Mouse (Mus musculus): ENCODE data around the gene Cog7. TPM values are rescaled to one million over a fixed set of nuclear protein-coding genes. Genes with fewer than 3 reads are reported as not detected.

The Cog7 gene
- total and polyA plus RNA-seq, 3 experiments = 9.0 to 32.7 (median 19.3) TPM

DNA sequence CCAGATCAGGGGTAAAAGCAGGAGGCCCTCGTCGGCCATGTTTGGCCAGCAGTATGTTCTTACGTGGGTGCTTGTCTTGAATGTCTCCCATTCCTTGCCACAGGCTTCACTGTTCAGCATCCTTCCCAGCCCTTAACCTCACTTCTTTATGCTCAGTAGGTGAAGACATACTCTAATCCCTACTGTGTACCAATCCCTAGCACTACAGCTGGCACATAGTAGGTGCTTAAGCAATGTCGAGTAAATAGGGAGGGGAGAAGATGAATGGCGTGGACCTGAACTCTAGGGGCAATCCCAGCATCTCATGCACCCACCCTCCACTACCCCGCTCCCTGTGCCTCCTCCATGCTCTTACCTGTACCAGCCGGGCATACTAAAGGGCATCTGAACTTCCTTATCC lies 57.1 kb downstream of the Cog7 start:
- Histone ChIP-seq H3K4me1 (ENCODE audit: insufficient read depth, low read depth, low read length) (no peaks in the 10 kb centered on the region), H3K27me3 (ENCODE audit: insufficient read depth, low read length) (no peaks in the 10 kb centered on the region), H3K4me3 (ENCODE audit: low read depth, low read length) (no peak overlapping the region), H3K36me3 (replicated peaks) (peaks cover 88% of the 10 kb centered on the region), H3K9me3 (replicated peaks) (no peaks in the 10 kb centered on the region)
- DNase-seq (ENCODE audit: low spot score) (no peak), ATAC-seq (ENCODE audit: extremely low read depth, insufficient number of reproducible peaks, low FRiP score, poor library complexity, severe bottlenecking) (no peak)
- TF ChIP-seq GATA2 (IDR thresholded peaks at IDR 0.05; ENCODE audit: borderline replicate concordance, low read depth, low read length) (no peak), CTCF (IDR thresholded peaks at IDR 0.05; ENCODE audit: low read depth, low read length) (no peak), GATA1 (IDR thresholded peaks at IDR 0.05; ENCODE audit: borderline replicate concordance, low read length) (no peak)

DNA sequence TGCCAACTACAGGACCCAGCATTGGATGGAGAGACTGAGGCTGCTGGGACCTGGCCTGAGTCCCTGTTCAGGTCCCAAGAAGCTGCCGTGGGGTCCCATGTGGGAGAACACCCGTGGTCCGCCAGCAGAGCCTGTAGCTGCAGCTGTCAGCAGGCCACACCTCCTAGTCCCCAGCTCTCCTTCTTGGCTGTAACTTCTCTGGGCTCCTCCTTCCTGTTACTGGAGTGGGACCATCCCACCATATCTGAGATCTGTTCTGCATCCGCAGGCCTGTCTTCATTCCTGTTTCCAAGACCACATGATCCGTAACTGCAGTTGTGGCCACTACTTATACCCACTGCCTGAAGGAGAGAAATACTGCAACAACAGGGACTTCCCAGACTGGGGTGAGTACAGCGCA lies 67.6 kb downstream of the Cog7 start:
- Histone ChIP-seq H3K4me1 (ENCODE audit: insufficient read depth, low read depth, low read length) (no peaks in the 10 kb centered on the region), H3K36me3 (replicated peaks) (peaks cover 2% of the 10 kb centered on the region), H3K27me3 (ENCODE audit: insufficient read depth, low read length) (peaks cover 12% of the 10 kb centered on the region), H3K9me3 (replicated peaks) (no peaks in the 10 kb centered on the region), H3K4me3 (ENCODE audit: low read depth, low read length) (no peak overlapping the region)
- DNase-seq (ENCODE audit: low spot score) (no peak), ATAC-seq (ENCODE audit: extremely low read depth, insufficient number of reproducible peaks, low FRiP score, poor library complexity, severe bottlenecking) (no peak)
- no peak for TF ChIP-seq GATA1 (IDR thresholded peaks at IDR 0.05; ENCODE audit: borderline replicate concordance, low read length)
- no peak for TF ChIP-seq TAL1 (conservative IDR thresholded peaks at IDR 0.05; ENCODE audit: low read depth, low read length)
- TF ChIP-seq CTCF (IDR thresholded peaks at IDR 0.05; ENCODE audit: low read depth, low read length) = no peak
- TF ChIP-seq POLR2AphosphoS5 (IDR thresholded peaks at IDR 0.05; ENCODE audit: insufficient replicate concordance, low read depth, low read length) = no peak
- TF ChIP-seq GATA2 (IDR thresholded peaks at IDR 0.05; ENCODE audit: borderline replicate concordance, low read depth, low read length) = no peak

DNA sequence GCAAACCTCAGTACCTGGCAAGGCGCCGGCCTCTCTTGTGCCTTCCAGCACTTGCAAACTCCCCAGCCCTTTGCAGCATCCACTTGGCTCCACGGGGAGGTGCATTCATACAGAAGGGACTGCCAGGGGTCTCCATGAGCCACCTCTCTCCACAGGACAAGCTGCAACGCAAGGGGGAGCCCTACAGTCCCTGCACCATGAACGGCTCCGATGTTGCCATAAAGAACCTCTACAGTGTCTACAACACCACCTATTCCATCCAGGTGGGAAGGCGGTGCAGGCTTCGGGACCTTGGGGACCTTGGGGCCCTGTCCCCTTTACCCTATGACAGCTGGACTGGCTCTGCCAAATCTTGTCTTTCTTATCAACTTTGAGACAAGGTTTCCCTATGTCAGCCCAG lies 69.3 kb downstream of the Cog7 start:
- H3K36me3 ChIP-seq (replicated peaks) = peaks cover under 1% of the 10 kb centered on the region
- no peaks in the 10 kb centered on the region for H3K4me1 ChIP-seq (ENCODE audit: insufficient read depth, low read depth, low read length)
- H3K4me3 ChIP-seq (ENCODE audit: low read depth, low read length) = no peak overlapping the region
- no peak for DNase-seq (ENCODE audit: low spot score)
- peaks cover 12% of the 10 kb centered on the region for H3K27me3 ChIP-seq (ENCODE audit: insufficient read depth, low read length)
- TF ChIP-seq GATA2 (IDR thresholded peaks at IDR 0.05; ENCODE audit: borderline replicate concordance, low read depth, low read length) = no peak
- no peak for TF ChIP-seq POLR2AphosphoS5 (IDR thresholded peaks at IDR 0.05; ENCODE audit: insufficient replicate concordance, low read depth, low read length)
- no peak for TF ChIP-seq CTCF (IDR thresholded peaks at IDR 0.05; ENCODE audit: low read depth, low read length)
- TF ChIP-seq TAL1 (conservative IDR thresholded peaks at IDR 0.05; ENCODE audit: low read depth, low read length) = no peak
- TF ChIP-seq GATA1 (IDR thresholded peaks at IDR 0.05; ENCODE audit: borderline replicate concordance, low read length) = no peak
- H3K9me3 ChIP-seq (replicated peaks) = no peaks in the 10 kb centered on the region
- ATAC-seq (ENCODE audit: extremely low read depth, insufficient number of reproducible peaks, low FRiP score, poor library complexity, severe bottlenecking) = no peak

DNA sequence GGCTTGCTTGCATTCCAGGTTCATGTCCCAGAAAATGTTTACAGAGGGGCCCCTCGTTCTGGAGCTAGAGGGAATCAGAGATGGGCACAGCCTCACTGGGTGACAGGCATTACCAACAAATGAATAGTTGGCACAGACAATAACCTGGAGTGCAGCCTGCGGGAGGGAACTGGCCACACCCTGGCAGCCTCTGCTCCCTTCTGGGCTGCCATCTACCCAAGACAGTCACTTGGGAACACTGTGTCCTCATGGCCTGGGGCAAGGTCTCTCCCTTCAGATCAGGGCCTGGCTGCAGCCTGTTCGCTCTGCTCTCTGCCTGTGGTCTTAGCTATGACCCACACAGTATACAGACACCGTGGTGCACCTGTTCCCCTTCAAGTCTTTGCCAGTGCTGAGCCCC lies 74.6 kb downstream of the Cog7 start:
- no peaks in the 10 kb centered on the region for H3K4me1 ChIP-seq (ENCODE audit: insufficient read depth, low read depth, low read length)
- DNase-seq (ENCODE audit: low spot score) (no peak), ATAC-seq (ENCODE audit: extremely low read depth, insufficient number of reproducible peaks, low FRiP score, poor library complexity, severe bottlenecking) (no peak)
- H3K4me3 ChIP-seq (ENCODE audit: low read depth, low read length) = no peak overlapping the region
- H3K27me3 ChIP-seq (ENCODE audit: insufficient read depth, low read length) = peaks cover 15% of the 10 kb centered on the region
- no peak for TF ChIP-seq CTCF (IDR thresholded peaks at IDR 0.05; ENCODE audit: low read depth, low read length)
- no peak for TF ChIP-seq TAL1 (conservative IDR thresholded peaks at IDR 0.05; ENCODE audit: low read depth, low read length)
- TF ChIP-seq POLR2AphosphoS5 (IDR thresholded peaks at IDR 0.05; ENCODE audit: insufficient replicate concordance, low read depth, low read length) = no peak
- no peak for TF ChIP-seq GATA1 (IDR thresholded peaks at IDR 0.05; ENCODE audit: borderline replicate concordance, low read length)
- TF ChIP-seq GATA2 (IDR thresholded peaks at IDR 0.05; ENCODE audit: borderline replicate concordance, low read depth, low read length) = no peak
- H3K9me3 ChIP-seq (replicated peaks) = no peaks in the 10 kb centered on the region
- H3K36me3 ChIP-seq (replicated peaks) = no peaks in the 10 kb centered on the region

DNA sequence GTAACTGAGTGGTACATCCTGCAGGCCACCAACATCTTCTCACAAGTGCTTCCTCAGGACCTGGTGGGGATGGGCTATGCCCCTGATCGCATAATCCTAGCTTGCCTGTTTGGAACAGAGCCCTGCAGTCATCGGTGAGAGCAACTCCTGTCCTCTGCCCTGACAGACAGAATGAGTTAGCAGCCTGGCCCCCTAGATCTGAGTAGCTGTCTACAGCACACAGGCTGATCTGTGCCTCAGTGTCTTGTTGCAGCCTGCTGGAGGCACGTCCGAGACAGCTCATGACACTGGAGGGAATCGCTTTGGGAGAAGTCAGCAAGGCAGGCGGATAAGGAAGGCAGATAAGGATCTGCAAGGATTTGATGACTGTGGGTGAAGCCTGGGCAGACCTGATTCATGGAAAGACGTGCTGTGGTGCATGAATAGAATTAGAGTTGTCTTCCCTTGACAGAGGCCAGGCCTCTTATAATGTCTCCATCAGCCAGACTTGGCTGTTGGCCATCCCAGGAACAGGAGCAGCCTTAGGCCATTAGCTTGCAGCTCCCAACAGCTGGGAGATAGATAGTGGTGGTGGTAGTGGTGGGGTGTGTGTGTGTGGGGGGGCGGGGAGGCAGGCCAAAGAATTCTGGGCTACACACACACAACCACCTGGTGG lies 78.6 kb downstream of the Cog7 start:
- H3K27me3 ChIP-seq (ENCODE audit: insufficient read depth, low read length) = peaks cover 26% of the 10 kb centered on the region
- no peak overlapping the region for H3K4me3 ChIP-seq (ENCODE audit: low read depth, low read length)
- no peak for ATAC-seq (ENCODE audit: extremely low read depth, insufficient number of reproducible peaks, low FRiP score, poor library complexity, severe bottlenecking)
- TF ChIP-seq TAL1 (conservative IDR thresholded peaks at IDR 0.05; ENCODE audit: low read depth, low read length) = no peak
- H3K9me3 ChIP-seq (replicated peaks) = no peaks in the 10 kb centered on the region
- no peaks in the 10 kb centered on the region for H3K4me1 ChIP-seq (ENCODE audit: insufficient read depth, low read depth, low read length)
- no peak for DNase-seq (ENCODE audit: low spot score)
- no peaks in the 10 kb centered on the region for H3K36me3 ChIP-seq (replicated peaks)

DNA sequence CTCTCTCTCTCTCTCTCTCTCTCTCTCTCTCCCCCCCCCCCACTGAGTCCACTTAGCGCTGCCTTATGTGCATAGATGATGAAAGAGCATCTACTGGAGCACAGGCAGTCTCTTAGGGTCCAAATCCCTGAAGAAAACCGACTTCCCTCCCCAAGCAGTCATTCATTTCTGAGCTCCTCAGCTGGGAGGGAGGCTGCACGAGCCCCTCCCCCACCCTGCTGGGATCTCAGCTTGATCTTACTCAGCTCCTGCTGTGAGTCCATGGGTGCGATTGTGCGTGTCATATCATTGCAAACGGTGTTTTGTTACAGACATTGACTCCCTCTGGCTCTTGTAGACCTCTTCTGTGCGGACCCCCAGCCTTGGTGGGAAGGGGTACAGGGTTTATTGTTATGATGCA lies 81.6 kb downstream of the Cog7 start:
- no peak for ATAC-seq (ENCODE audit: extremely low read depth, insufficient number of reproducible peaks, low FRiP score, poor library complexity, severe bottlenecking)
- no peak for TF ChIP-seq TAL1 (conservative IDR thresholded peaks at IDR 0.05; ENCODE audit: low read depth, low read length)
- H3K27me3 ChIP-seq (ENCODE audit: insufficient read depth, low read length) = peaks cover 26% of the 10 kb centered on the region
- no peaks in the 10 kb centered on the region for H3K36me3 ChIP-seq (replicated peaks)
- H3K4me3 ChIP-seq (ENCODE audit: low read depth, low read length) = no peak overlapping the region
- no peak for DNase-seq (ENCODE audit: low spot score)
- no peaks in the 10 kb centered on the region for H3K9me3 ChIP-seq (replicated peaks)
- H3K4me1 ChIP-seq (ENCODE audit: insufficient read depth, low read depth, low read length) = no peaks in the 10 kb centered on the region

DNA sequence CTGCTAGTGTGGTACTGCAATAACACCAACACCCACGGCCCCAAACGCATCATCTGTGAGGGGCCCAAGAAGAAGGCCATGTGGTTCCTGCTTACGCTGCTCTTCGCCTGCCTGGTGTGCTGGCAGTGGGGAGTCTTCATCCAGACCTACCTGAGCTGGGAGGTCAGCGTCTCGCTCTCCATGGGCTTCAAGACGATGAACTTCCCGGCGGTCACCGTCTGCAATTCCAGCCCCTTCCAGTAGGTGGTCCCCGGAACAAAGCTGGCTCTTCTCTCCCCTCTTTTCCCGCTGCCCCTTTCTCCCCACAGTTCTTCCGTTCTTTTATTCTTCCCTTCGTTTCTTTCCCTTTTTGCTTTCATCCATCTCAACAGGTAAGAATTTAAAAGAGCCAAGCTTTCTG lies 82.2 kb downstream of the Cog7 start:
- Histone ChIP-seq H3K9me3 (replicated peaks) (no peaks in the 10 kb centered on the region), H3K36me3 (replicated peaks) (no peaks in the 10 kb centered on the region), H3K4me3 (ENCODE audit: low read depth, low read length) (no peak overlapping the region; the same call in 1 of the 2 replicates), H3K27me3 (ENCODE audit: insufficient read depth, low read length) (peaks cover 26% of the 10 kb centered on the region), H3K4me1 (ENCODE audit: insufficient read depth, low read depth, low read length) (no peaks in the 10 kb centered on the region)
- DNase-seq (ENCODE audit: low spot score) = no peak
- ATAC-seq (ENCODE audit: extremely low read depth, insufficient number of reproducible peaks, low FRiP score, poor library complexity, severe bottlenecking) = no peak
- TF ChIP-seq GATA1 (IDR thresholded peaks at IDR 0.05; ENCODE audit: borderline replicate concordance, low read length) = no peak
- no peak for TF ChIP-seq GATA2 (IDR thresholded peaks at IDR 0.05; ENCODE audit: borderline replicate concordance, low read depth, low read length)
- TF ChIP-seq CTCF (IDR thresholded peaks at IDR 0.05; ENCODE audit: low read depth, low read length) = peak; percentile 75
- TF ChIP-seq POLR2AphosphoS5 (IDR thresholded peaks at IDR 0.05; ENCODE audit: insufficient replicate concordance, low read depth, low read length) = no peak
- no peak for TF ChIP-seq TAL1 (conservative IDR thresholded peaks at IDR 0.05; ENCODE audit: low read depth, low read length)

Measured in G1E (cell line).